Mouse (Mus musculus) stomach, embryonic 16.5 days (tissue): ENCODE measurements around the gene Kcnj2. TPM values are rescaled to one million over a fixed set of nuclear protein-coding genes. Genes with fewer than 3 reads are reported as not detected.
A peak's percentile ranks its signal among the peaks of the same experiment; 100 is the strongest.

Experiments
- ATAC-seq: fragments of 200-750 bp; cut with Nextera tagmentation; 2 replicates; pipeline ENCODE4 v1.8.0; 2017; ENCODE audit warnings: moderate number of reproducible peaks, moderate TSS enrichment; ENCODE audit not compliant: insufficient read depth, low FRiP score
- H3K27ac ChIP-seq: fragments of 300-500 bp; sonication (generic); 2 replicates; pipeline ENCODE4 v1.5.1; 2014; ENCODE audit warnings: low read length
- H3K27me3 ChIP-seq: fragments of 300-500 bp; sonication (generic); 2 replicates; pipeline ENCODE4 v1.6.1; 2014; ENCODE audit warnings: low read length, control low read depth, mixed read lengths; ENCODE audit not compliant: control insufficient read depth, insufficient read depth
- H3K36me3 ChIP-seq: fragments of 300-500 bp; sonication (generic); 2 replicates; pipeline ENCODE4 v1.6.1; 2014; ENCODE audit warnings: low read length; ENCODE audit not compliant: control insufficient read depth, insufficient read depth
- H3K4me1 ChIP-seq: fragments of 300-500 bp; sonication (generic); 2 replicates; pipeline ENCODE4 v1.6.1; 2014; ENCODE audit warnings: low read length, control low read depth, mixed read lengths; ENCODE audit not compliant: control insufficient read depth, insufficient read depth
- H3K4me2 ChIP-seq: fragments of 300-500 bp; sonication (generic); 2 replicates; pipeline ENCODE4 v1.6.1; 2014; ENCODE audit warnings: low read depth, low read length, mixed read lengths
- H3K4me3 ChIP-seq: fragments of 300-500 bp; sonication (generic); replicated peaks from 2 replicates; pipeline ENCODE4 v1.5.1; 2014; ENCODE audit warnings: mild to moderate bottlenecking, low read length
- H3K9ac ChIP-seq: fragments of 300-500 bp; sonication (generic); 2 replicates; pipeline ENCODE4 v1.6.1; 2014; ENCODE audit warnings: low read length
- H3K9me3 ChIP-seq: fragments of 300-500 bp; sonication (generic); replicated peaks from 2 replicates; pipeline ENCODE4 v1.6.1; 2016; ENCODE audit warnings: low read length, control low read depth; ENCODE audit not compliant: control insufficient read depth
- WGBS: fragments of 180-500 bp; shearing (Covaris S2); extraction: QIAGEN DNeasy Blood & Tissue Kit; methylation state at CpG from one replicate; pipeline ENCODE4 v1.1.7; 2014; 5-methylcytosine and 5-hydroxymethylcytosine counted together
- polyA plus RNA-seq: library from polyadenylated mRNA; unstranded; fragments of >200 nt; fragmentation: Nextera tagmentation; extraction: Ambion mirVana; gene quantifications from 2 replicates; pipeline ENCODE4 v1.2.1, GENCODE M21; 2015

Gene Kcnj2
- polyA plus RNA-seq, 1 experiment from 2014 or later = 1.2 TPM

- Histone ChIP-seq H3K9ac (no peak overlapping the region), H3K9me3 (no peaks in the 10 kb centered on the region), H3K27me3 (no peaks in the 10 kb centered on the region), H3K4me2 (no peak overlapping the region), H3K36me3 (no peaks in the 10 kb centered on the region), H3K4me1 (no peaks in the 10 kb centered on the region), H3K4me3 (no peak overlapping the region), H3K27ac (no peak overlapping the region)
- ATAC-seq = no peak; the same call in 1 of the 2 replicates
- WGBS = 96% methylated on average over 4 of the region's 4 CpGs
Observed at GRCm38 (mm10) chr11:111057435-111057834, 8.5 kb upstream of the Kcnj2 start.

- no peaks in the 10 kb centered on the region for H3K27me3 ChIP-seq
- H3K4me2 ChIP-seq = no peak overlapping the region
- H3K9me3 ChIP-seq = no peaks in the 10 kb centered on the region
- no peak overlapping the region for H3K27ac ChIP-seq
- ATAC-seq = no peak
- no peaks in the 10 kb centered on the region for H3K4me1 ChIP-seq
- H3K36me3 ChIP-seq = no peaks in the 10 kb centered on the region
- no peak overlapping the region for H3K9ac ChIP-seq
- no peak overlapping the region for H3K4me3 ChIP-seq
Observed at GRCm38 (mm10) chr11:111059440-111059839, 6.5 kb upstream of the Kcnj2 start.

GRCm38 (mm10) chr11:111060216-111060615 lies 5.7 kb upstream of the Kcnj2 start:
- no peaks in the 10 kb centered on the region for H3K27me3 ChIP-seq
- WGBS = 64% methylated on average over 5 of the region's 5 CpGs
- no peaks in the 10 kb centered on the region for H3K36me3 ChIP-seq
- H3K4me1 ChIP-seq = peaks cover 3% of the 10 kb centered on the region; the same call in 1 of the 2 replicates
- no peak overlapping the region for H3K4me2 ChIP-seq
- H3K4me3 ChIP-seq = no peak overlapping the region
- ATAC-seq = no peak
- H3K9me3 ChIP-seq = no peaks in the 10 kb centered on the region
- no peak overlapping the region for H3K9ac ChIP-seq
- H3K27ac ChIP-seq = no peak overlapping the region

- Histone ChIP-seq H3K9ac (peak overlapping the region; percentile 74), H3K36me3 (no peaks in the 10 kb centered on the region), H3K4me2 (peak overlapping the region; percentile 98), H3K27ac (peak overlapping the region; percentile 66; the same call in 1 of the 2 replicates), H3K9me3 (no peaks in the 10 kb centered on the region), H3K27me3 (no peaks in the 10 kb centered on the region), H3K4me1 (peaks cover 3% of the 10 kb centered on the region; the same call in 1 of the 2 replicates), H3K4me3 (peak overlapping the region; percentile 75)
- WGBS = under 1% methylated on average over 25 of the region's 25 CpGs
- no peak for ATAC-seq
Observed at GRCm38 (mm10) chr11:111064751-111065527, 1.0 kb upstream of the Kcnj2 start.

GRCm38 (mm10) chr11:111066299-111066691 lies 331 bp downstream of the Kcnj2 start:
- Histone ChIP-seq H3K27me3 (no peaks in the 10 kb centered on the region), H3K4me1 (peaks cover 3% of the 10 kb centered on the region; the same call in 1 of the 2 replicates), H3K4me2 (peak overlapping the region; percentile 98), H3K9me3 (no peaks in the 10 kb centered on the region), H3K36me3 (no peaks in the 10 kb centered on the region), H3K27ac (no peak overlapping the region; the same call in 1 of the 2 replicates), H3K4me3 (peak overlapping the region; percentile 75), H3K9ac (peak overlapping the region; percentile 61)
- ATAC-seq = peak; percentile 69
- WGBS = under 1% methylated on average over 9 of the region's 9 CpGs

- Histone ChIP-seq H3K4me2 (peak overlapping the region; percentile 98), H3K27me3 (no peaks in the 10 kb centered on the region), H3K27ac (no peak overlapping the region), H3K9ac (no peak overlapping the region), H3K36me3 (no peaks in the 10 kb centered on the region), H3K9me3 (no peaks in the 10 kb centered on the region), H3K4me1 (peaks cover 3% of the 10 kb centered on the region; the same call in 1 of the 2 replicates), H3K4me3 (0 out of 2 replicates have a peak overlapping the region, but pooled peaks have one; percentile 1)
- 62% methylated on average over 3 of the region's 3 CpGs for WGBS
- no peak for ATAC-seq
Observed at GRCm38 (mm10) chr11:111067787-111068186, 1.8 kb downstream of the Kcnj2 start.

- H3K4me3 ChIP-seq = no peak overlapping the region
- no peak overlapping the region for H3K27ac ChIP-seq
- no peaks in the 10 kb centered on the region; the same call in 1 of the 2 replicates for H3K4me1 ChIP-seq
- no peaks in the 10 kb centered on the region for H3K9me3 ChIP-seq
- H3K27me3 ChIP-seq = no peaks in the 10 kb centered on the region
- no peak for ATAC-seq
- H3K9ac ChIP-seq = no peak overlapping the region
- H3K36me3 ChIP-seq = no peaks in the 10 kb centered on the region
- no peak overlapping the region for H3K4me2 ChIP-seq
Observed at GRCm38 (mm10) chr11:111070460-111070859, 4.5 kb downstream of the Kcnj2 start.

- Histone ChIP-seq H3K4me3 (no peak overlapping the region), H3K9ac (no peak overlapping the region), H3K9me3 (no peaks in the 10 kb centered on the region), H3K27ac (no peak overlapping the region), H3K4me1 (no peaks in the 10 kb centered on the region), H3K36me3 (no peaks in the 10 kb centered on the region), H3K4me2 (no peak overlapping the region), H3K27me3 (no peaks in the 10 kb centered on the region)
- no peak for ATAC-seq
Observed at GRCm38 (mm10) chr11:111074131-111074530, 8.2 kb downstream of the Kcnj2 start.

GRCm38 (mm10) chr11:111078107-111078506 lies 12.1 kb downstream of the Kcnj2 start:
- Histone ChIP-seq H3K27me3 (no peaks in the 10 kb centered on the region), H3K27ac (no peak overlapping the region), H3K9me3 (no peaks in the 10 kb centered on the region), H3K4me2 (no peak overlapping the region), H3K9ac (no peak overlapping the region), H3K4me1 (no peaks in the 10 kb centered on the region), H3K4me3 (no peak overlapping the region), H3K36me3 (no peaks in the 10 kb centered on the region)
- 80% methylated on average over 11 of the region's 11 CpGs for WGBS
- ATAC-seq = no peak
